20 mouse cellular contexts compared by ENCODE assay signal in genomic region chr9:79618839-79619597, GRCm38 (mm10).
DNase-seq lines count a peak whose midpoint lies in the region; ATAC-seq and TF ChIP-seq lines count a peak whose summit lies in the region.
"Had no signal": no experiment of that assay in that cellular context is flagged by ENCODE, and none has a peak within 500 bp of the region (broad histone marks: within the 10 kb centered on the region; RNA-seq: fewer than 3 reads in every experiment).

No protein-coding gene starts in this region.

- H3K4me1 ChIP-seq in heart, embryonic 13.5 days = peaks cover 30% of the 10 kb centered on the region
- H3K4me1 ChIP-seq in liver, embryonic 12.5 days = no peaks in the 10 kb centered on the region
- H3K4me1 ChIP-seq in midbrain, embryonic 14.5 days (ENCODE audit: control insufficient read depth, insufficient read depth, low read length) = no peaks in the 10 kb centered on the region
- H3K4me1 ChIP-seq in midbrain, embryonic 16.5 days (ENCODE audit: control insufficient read depth, insufficient read depth, low read length) = 0 out of 2 replicates have a peak, but pooled peaks cover 2% of the 10 kb centered on the region
- no peaks in the 10 kb centered on the region; the same call in 1 of the 2 replicates for H3K4me1 ChIP-seq in stomach, embryonic 16.5 days (ENCODE audit: control insufficient read depth, insufficient read depth, low read length)
- no peaks in the 10 kb centered on the region for H3K4me1 ChIP-seq in forebrain, postnatal 0 days (ENCODE audit: insufficient read depth)
- H3K4me1 ChIP-seq: embryonic facial prominence, embryonic 13.5 days; forebrain, embryonic 13.5 days; hindbrain, embryonic 15.5 days had no signal

- intact Hi-C loops in heart, postnatal 25 days (cut with DNase I) = no loop called here

- 0 out of 2 replicates have a peak, but pooled peaks cover 2% of the 10 kb centered on the region for H3K9me3 ChIP-seq in heart, embryonic 13.5 days
- no peaks in the 10 kb centered on the region for H3K9me3 ChIP-seq in liver, embryonic 12.5 days (replicated peaks)
- H3K9me3 ChIP-seq in midbrain, embryonic 14.5 days (ENCODE audit: control insufficient read depth, low read length) = no peaks in the 10 kb centered on the region
- H3K9me3 ChIP-seq in midbrain, embryonic 16.5 days (replicated peaks; ENCODE audit: control insufficient read depth, low read length, poor library complexity, severe bottlenecking) = no peaks in the 10 kb centered on the region
- no peaks in the 10 kb centered on the region for H3K9me3 ChIP-seq in stomach, embryonic 16.5 days (replicated peaks; ENCODE audit: control insufficient read depth, low read length)
- H3K9me3 ChIP-seq in forebrain, postnatal 0 days (ENCODE audit: low read length) = no peaks in the 10 kb centered on the region
- H3K9me3 ChIP-seq: embryonic facial prominence, embryonic 13.5 days; forebrain, embryonic 13.5 days; hindbrain, embryonic 15.5 days had no signal

- peaks cover 4% of the 10 kb centered on the region for H3K36me3 ChIP-seq in heart, embryonic 13.5 days
- H3K36me3 ChIP-seq in liver, embryonic 12.5 days = no peaks in the 10 kb centered on the region
- H3K36me3 ChIP-seq in midbrain, embryonic 14.5 days (ENCODE audit: control insufficient read depth, insufficient read depth, low read length) = no peaks in the 10 kb centered on the region
- H3K36me3 ChIP-seq in midbrain, embryonic 16.5 days (ENCODE audit: control insufficient read depth, insufficient read depth, low read length) = no peaks in the 10 kb centered on the region
- no peaks in the 10 kb centered on the region for H3K36me3 ChIP-seq in stomach, embryonic 16.5 days (ENCODE audit: control insufficient read depth, insufficient read depth, low read length)
- H3K36me3 ChIP-seq in forebrain, postnatal 0 days (ENCODE audit: insufficient read depth) = no peaks in the 10 kb centered on the region
- H3K36me3 ChIP-seq: hindbrain, embryonic 15.5 days had no signal

- H3K4me3 ChIP-seq in heart, embryonic 13.5 days = no peak overlapping the region
- H3K4me3 ChIP-seq in liver, embryonic 12.5 days = no peak overlapping the region
- H3K4me3 ChIP-seq in midbrain, embryonic 14.5 days (replicated peaks; ENCODE audit: low read depth, low read length) = no peak overlapping the region
- no peak overlapping the region for H3K4me3 ChIP-seq in midbrain, embryonic 16.5 days (ENCODE audit: low read depth, low read length)
- H3K4me3 ChIP-seq in stomach, embryonic 16.5 days (replicated peaks; ENCODE audit: low read length) = no peak overlapping the region
- no peak overlapping the region for H3K4me3 ChIP-seq in forebrain, postnatal 0 days (ENCODE audit: low read depth, low read length)
- H3K4me3 ChIP-seq: embryonic facial prominence, embryonic 13.5 days; forebrain, embryonic 13.5 days; gastrocnemius, adult 2 months; hindbrain, embryonic 15.5 days had no signal

- H3K4me2 ChIP-seq in heart, embryonic 13.5 days = no peak overlapping the region
- H3K4me2 ChIP-seq in liver, embryonic 12.5 days = no peak overlapping the region
- no peak overlapping the region for H3K4me2 ChIP-seq in midbrain, embryonic 14.5 days (ENCODE audit: low read length)
- H3K4me2 ChIP-seq in midbrain, embryonic 16.5 days (ENCODE audit: low read length) = no peak overlapping the region
- H3K4me2 ChIP-seq in stomach, embryonic 16.5 days (ENCODE audit: low read depth, low read length) = no peak overlapping the region
- no peak overlapping the region for H3K4me2 ChIP-seq in forebrain, postnatal 0 days (ENCODE audit: low read depth)
- H3K4me2 ChIP-seq: embryonic facial prominence, embryonic 13.5 days; forebrain, embryonic 13.5 days; heart, embryonic 11.5 days; hindbrain, embryonic 15.5 days had no signal

- no peak overlapping the region for H3K9ac ChIP-seq in heart, embryonic 13.5 days
- H3K9ac ChIP-seq in liver, embryonic 12.5 days = no peak overlapping the region
- H3K9ac ChIP-seq in midbrain, embryonic 14.5 days (replicated peaks; ENCODE audit: low read length) = no peak overlapping the region
- H3K9ac ChIP-seq in midbrain, embryonic 16.5 days (ENCODE audit: low read depth, low read length) = no peak overlapping the region
- no peak overlapping the region for H3K9ac ChIP-seq in stomach, embryonic 16.5 days (ENCODE audit: low read length)
- H3K9ac ChIP-seq in forebrain, postnatal 0 days = no peak overlapping the region
- H3K9ac ChIP-seq: embryonic facial prominence, embryonic 13.5 days; forebrain, embryonic 13.5 days; hindbrain, embryonic 15.5 days had no signal

- H3K27me3 ChIP-seq in heart, embryonic 13.5 days (replicated peaks) = no peaks in the 10 kb centered on the region
- no peaks in the 10 kb centered on the region for H3K27me3 ChIP-seq in liver, embryonic 12.5 days (replicated peaks)
- H3K27me3 ChIP-seq in midbrain, embryonic 14.5 days (ENCODE audit: control insufficient read depth, insufficient read depth, low read length) = no peaks in the 10 kb centered on the region
- H3K27me3 ChIP-seq in midbrain, embryonic 16.5 days (ENCODE audit: control insufficient read depth, insufficient read depth, low read depth, low read length) = no peaks in the 10 kb centered on the region
- no peaks in the 10 kb centered on the region for H3K27me3 ChIP-seq in stomach, embryonic 16.5 days (ENCODE audit: control insufficient read depth, insufficient read depth, low read length)
- no peaks in the 10 kb centered on the region for H3K27me3 ChIP-seq in forebrain, postnatal 0 days (ENCODE audit: insufficient read depth, low read length)
- H3K27me3 ChIP-seq: embryonic facial prominence, embryonic 13.5 days; forebrain, embryonic 13.5 days; hindbrain, embryonic 15.5 days had no signal

- ATAC-seq in heart, embryonic 13.5 days (ENCODE audit: extremely low read depth, insufficient number of reproducible peaks, low FRiP score, low TSS enrichment) = no peak
- peak; percentile 32; the same call in 1 of the 2 replicates for ATAC-seq in liver, embryonic 12.5 days
- ATAC-seq in midbrain, embryonic 14.5 days (ENCODE audit: low FRiP score, low TSS enrichment) = 0 out of 2 replicates have a peak, but pooled peaks have one; percentile 6
- no peak; the same call in 1 of the 2 replicates for ATAC-seq in midbrain, embryonic 16.5 days
- ATAC-seq in stomach, embryonic 16.5 days (ENCODE audit: insufficient read depth, low FRiP score) = peak; percentile 53; the same call in 1 of the 2 replicates
- ATAC-seq in forebrain, postnatal 0 days = no peak
- ATAC-seq: forebrain, embryonic 13.5 days had no signal

- H3K27ac ChIP-seq in heart, embryonic 13.5 days (replicated peaks) = 0 out of 2 replicates have a peak overlapping the region, but pooled peaks have one; percentile 12
- no peak overlapping the region for H3K27ac ChIP-seq in liver, embryonic 12.5 days
- no peak overlapping the region for H3K27ac ChIP-seq in midbrain, embryonic 14.5 days (replicated peaks; ENCODE audit: low read depth, low read length)
- no peak overlapping the region for H3K27ac ChIP-seq in midbrain, embryonic 16.5 days (ENCODE audit: low read length)
- H3K27ac ChIP-seq in stomach, embryonic 16.5 days (ENCODE audit: low read length) = no peak overlapping the region
- H3K27ac ChIP-seq in forebrain, postnatal 0 days (ENCODE audit: low read depth, low read length) = no peak overlapping the region
- H3K27ac ChIP-seq: embryonic facial prominence, embryonic 13.5 days; forebrain, embryonic 13.5 days; gastrocnemius, adult 2 months; hindbrain, embryonic 15.5 days had no signal

- no peak for DNase-seq in heart, postnatal 25 days (ENCODE audit: low spot score)
- DNase-seq in liver = no peak
- peak; percentile 7 for DNase-seq in midbrain, embryonic 14.5 days
- no peak for DNase-seq in forebrain, postnatal 0 days
- DNase-seq: adrenal gland, adult 2 months; adrenal gland, postnatal 25 days; cerebellum, adult 18-20 months; cerebellum, adult 9-11 months; cerebellum, postnatal 36 days; gastrocnemius, adult 2 months; gastrocnemius, postnatal 25 days; heart, postnatal 10 days had no signal

- no peak for TF ChIP-seq CTCF in forebrain, postnatal 0 days (IDR thresholded peaks at IDR 0.05; ENCODE audit: low read depth)

- WGBS in heart, embryonic 13.5 days = 45% methylated on average over 6 of the region's 6 CpGs
- 42% methylated on average over 6 of the region's 6 CpGs for WGBS in liver, embryonic 12.5 days (ENCODE audit: insufficient replicate concordance)
- WGBS in midbrain, embryonic 14.5 days = 57% methylated on average over 6 of the region's 6 CpGs
- WGBS in midbrain, embryonic 16.5 days = 65% methylated on average over 6 of the region's 6 CpGs
- 45% methylated on average over 6 of the region's 6 CpGs for WGBS in stomach, embryonic 16.5 days
- 84% methylated on average over 6 of the region's 6 CpGs for WGBS in forebrain, postnatal 0 days

Comparison
In these comparisons a context has a peak if more than half of its experiments do, and no peak if none do; other contexts are left out.
1. ATAC-seq: peak in liver, embryonic 12.5 days (single experiment), midbrain, embryonic 14.5 days (single experiment) and stomach, embryonic 16.5 days (single experiment); none in heart, embryonic 13.5 days (single experiment), midbrain, embryonic 16.5 days (single experiment) and forebrain, postnatal 0 days (single experiment).